Mouse (Mus musculus) liver, adult 2 months (tissue): ENCODE data around the gene Nadk2.

Experiments
- CTCF ChIP-seq: fragments of 200-500 bp; IDR thresholded peaks from 2 replicates; pipeline ENCODE4 v1.5.1; 2011; ENCODE audit warnings: low read depth, low read length, control low read depth
- POLR2A ChIP-seq: fragments of 200-500 bp; IDR thresholded peaks from 2 replicates; pipeline ENCODE4 v1.6.1; 2011; ENCODE audit warnings: low read length, control low read depth; ENCODE audit not compliant: insufficient read depth; ENCODE audit errors: extremely low read depth

GRCm38 (mm10) chr15:9061150-9061882, 9.7 kb upstream of the Nadk2 start:
- TF ChIP-seq CTCF (no peak), POLR2A (no peak)
